In the genomic region with DNA sequence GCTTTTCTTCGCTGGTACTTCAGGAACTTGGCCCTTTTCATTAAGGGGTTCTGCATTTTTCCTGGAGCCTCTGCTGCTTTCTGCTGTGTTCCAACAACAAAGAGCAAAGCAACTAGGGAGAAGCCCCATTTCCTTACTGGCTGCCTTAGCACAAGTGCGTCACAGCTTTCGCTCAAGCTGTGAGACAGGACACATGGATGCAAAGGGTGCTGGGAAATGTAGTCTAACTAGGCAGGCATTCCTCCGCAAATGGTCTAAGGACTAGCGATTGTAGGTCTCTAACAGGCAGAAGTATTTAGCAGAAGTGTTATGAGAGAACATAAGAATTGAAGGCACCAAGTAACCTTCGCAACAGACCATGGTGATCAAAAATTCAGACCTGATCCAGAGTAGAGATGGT, we compare ENCODE assay signal across 10 mouse cellular contexts.
DNase-seq lines count a peak whose midpoint lies in the region; ATAC-seq lines count a peak whose summit lies in the region.
"Had no signal": no experiment of that assay in that cellular context is flagged by ENCODE, and none has a peak within 500 bp of the region (broad histone marks: within the 10 kb centered on the region; RNA-seq: fewer than 3 reads in every experiment).

No protein-coding gene starts in this region.

- peak; percentile 64; the same call in 1 of the 2 replicates for ATAC-seq in lung, embryonic 16.5 days (ENCODE audit: low read depth)
- peak; percentile 57; the same call in 1 of the 2 replicates for ATAC-seq in neural tube, embryonic 15.5 days (ENCODE audit: low FRiP score)
- ATAC-seq: Patski had no signal

- H3K9ac ChIP-seq in lung, embryonic 16.5 days (ENCODE audit: low read length): no peak overlapping the region
- H3K9ac ChIP-seq in neural tube, embryonic 15.5 days (replicated peaks): no peak overlapping the region
- H3K9ac ChIP-seq: limb, embryonic 13.5 days had no signal

- H3K4me1 ChIP-seq in lung, embryonic 16.5 days (replicated peaks; ENCODE audit: control insufficient read depth, insufficient read depth, low read length): no peaks in the 10 kb centered on the region
- no peaks in the 10 kb centered on the region for H3K4me1 ChIP-seq in neural tube, embryonic 15.5 days
- H3K4me1 ChIP-seq: limb, embryonic 13.5 days had no signal

- H3K27me3 ChIP-seq in lung, embryonic 16.5 days (ENCODE audit: control insufficient read depth, insufficient read depth, low read depth, low read length): no peaks in the 10 kb centered on the region
- H3K27me3 ChIP-seq in neural tube, embryonic 15.5 days (replicated peaks): no peaks in the 10 kb centered on the region
- H3K27me3 ChIP-seq: limb, embryonic 13.5 days had no signal

- H3K4me3 ChIP-seq in lung, embryonic 16.5 days (ENCODE audit: low read length): no peak overlapping the region
- no peak overlapping the region for H3K4me3 ChIP-seq in neural tube, embryonic 15.5 days (replicated peaks)
- H3K4me3 ChIP-seq: limb, embryonic 13.5 days had no signal

- H3K4me2 ChIP-seq in lung, embryonic 16.5 days (ENCODE audit: low read depth, low read length): no peak overlapping the region; the same call in 1 of the 2 replicates
- H3K4me2 ChIP-seq in neural tube, embryonic 15.5 days: peak overlapping the region; percentile 22; the same call in 1 of the 2 replicates
- H3K4me2 ChIP-seq: limb, embryonic 13.5 days had no signal

- DNase-seq in lung, adult 18-20 months: no peak
- peak; percentile 5 for DNase-seq in embryo, embryonic 11.5 days (ENCODE audit: low read depth, low spot score)
- DNase-seq in forelimb bud, embryonic 11.5 days (ENCODE audit: low read depth, low spot score): peak; percentile 5
- DNase-seq in layer of hippocampus, postnatal 14 days (ENCODE audit: low spot score in 2 of 2): no peak
- no peak for DNase-seq in thymus, adult 18-20 months
- DNase-seq: thymus, postnatal 14 days had no signal

- H3K27ac ChIP-seq in lung, embryonic 16.5 days (ENCODE audit: low read length): no peak overlapping the region
- no peak overlapping the region for H3K27ac ChIP-seq in neural tube, embryonic 15.5 days (replicated peaks)
- H3K27ac ChIP-seq: limb, embryonic 13.5 days had no signal

- 48% methylated on average over 6 of the region's 6 CpGs for WGBS in lung, embryonic 16.5 days
- 59% methylated on average over 6 of the region's 6 CpGs for whole genome bisulfite sequencing in neural tube, embryonic 15.5 days

- no peaks in the 10 kb centered on the region for H3K9me3 ChIP-seq in lung, embryonic 16.5 days (ENCODE audit: control insufficient read depth, low read length)
- no peaks in the 10 kb centered on the region for H3K9me3 ChIP-seq in neural tube, embryonic 15.5 days (replicated peaks)
- H3K9me3 ChIP-seq: limb, embryonic 13.5 days had no signal

- no peaks in the 10 kb centered on the region for H3K36me3 ChIP-seq in lung, embryonic 16.5 days (ENCODE audit: control insufficient read depth, insufficient read depth, low read length)
- no peaks in the 10 kb centered on the region for H3K36me3 ChIP-seq in neural tube, embryonic 15.5 days
- H3K36me3 ChIP-seq: limb, embryonic 13.5 days had no signal

Comparison
In these comparisons a context has a peak if more than half of its experiments do, and no peak if none do; other contexts are left out.
1. DNase-seq: peak in embryo, embryonic 11.5 days (single experiment) and forelimb bud, embryonic 11.5 days (single experiment); none in lung, adult 18-20 months (0 of 2), layer of hippocampus, postnatal 14 days (0 of 2) and thymus, adult 18-20 months (0 of 2).